ENCODE assay signal across 9 mouse cellular contexts in the genomic region with DNA sequence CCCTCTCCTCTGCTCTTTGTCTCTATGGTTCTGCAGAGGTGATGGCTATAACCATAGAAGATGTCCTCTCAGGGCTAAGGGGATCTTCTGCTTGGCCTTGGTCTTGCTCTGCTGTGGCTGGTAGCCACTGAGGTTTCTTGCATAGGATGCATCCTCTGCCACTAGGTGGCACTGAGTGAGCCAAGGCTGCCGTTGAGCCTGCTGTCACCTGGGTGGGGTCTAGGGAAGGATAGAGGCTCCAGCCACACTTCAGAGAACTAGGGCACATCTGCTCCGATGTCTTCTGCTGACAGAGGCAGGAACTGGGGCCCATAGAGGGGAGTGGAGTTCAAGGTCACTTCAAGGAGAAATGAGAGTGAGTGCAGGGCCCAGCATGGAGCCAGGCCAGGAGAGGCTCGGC. TPM values are rescaled to one million over a fixed set of nuclear protein-coding genes. Genes with fewer than 3 reads are reported as not detected.
DNase-seq lines count a peak whose midpoint lies in the region; ATAC-seq and TF ChIP-seq lines count a peak whose summit lies in the region.
"Had no signal": no experiment of that assay in that cellular context is flagged by ENCODE, and none has a peak within 500 bp of the region (broad histone marks: within the 10 kb centered on the region; RNA-seq: fewer than 3 reads in every experiment).

No protein-coding gene starts in this region.

- no peak; the same call in 1 of the 2 replicates for TF ChIP-seq EP300 in ES-Bruce4 (IDR thresholded peaks at IDR 0.05; ENCODE audit: insufficient read depth, low read depth, low read length)

- TF ChIP-seq POLR2A in ES-Bruce4 (IDR thresholded peaks at IDR 0.05; ENCODE audit: insufficient read depth, low read length) = no peak

- H3K4me1 ChIP-seq in ES-Bruce4 (ENCODE audit: control insufficient read depth, insufficient read depth, low read length) = no peaks in the 10 kb centered on the region
- peaks cover 23% of the 10 kb centered on the region for H3K4me1 ChIP-seq in midbrain, embryonic 11.5 days (ENCODE audit: control insufficient read depth, insufficient read depth, low read length)

- no peak overlapping the region for H3K27ac ChIP-seq in ES-Bruce4 (ENCODE audit: insufficient read depth, low read length)
- no peak overlapping the region for H3K27ac ChIP-seq in midbrain, embryonic 11.5 days (ENCODE audit: low read depth, low read length)
- H3K27ac ChIP-seq: heart, embryonic 13.5 days had no signal

- H3K9ac ChIP-seq in ES-Bruce4 (ENCODE audit: low read depth, poor library complexity, severe bottlenecking) = no peak overlapping the region
- H3K9ac ChIP-seq in midbrain, embryonic 11.5 days (ENCODE audit: low read length) = no peak overlapping the region
- H3K9ac ChIP-seq: heart, embryonic 13.5 days had no signal

- H3K4me3 ChIP-seq in ES-Bruce4 (ENCODE audit: low read depth, low read length) = no peak overlapping the region
- no peak overlapping the region for H3K4me3 ChIP-seq in midbrain, embryonic 11.5 days (ENCODE audit: low read depth, low read length)
- H3K4me3 ChIP-seq: heart, embryonic 13.5 days had no signal

- WGBS in midbrain, embryonic 11.5 days = 21% methylated on average over 3 of the region's 3 CpGs

- H3K9me3 ChIP-seq in ES-Bruce4 (replicated peaks; ENCODE audit: control insufficient read depth, insufficient read depth, low read length, poor library complexity, severe bottlenecking) = no peaks in the 10 kb centered on the region
- H3K9me3 ChIP-seq in midbrain, embryonic 11.5 days (ENCODE audit: control insufficient read depth, low read length) = no peaks in the 10 kb centered on the region
- H3K9me3 ChIP-seq: heart, embryonic 13.5 days had no signal

- peak; percentile 94 for TF ChIP-seq CTCF in ES-Bruce4 (IDR thresholded peaks at IDR 0.05; ENCODE audit: low read depth, low read length)

- no peaks in the 10 kb centered on the region for H3K27me3 ChIP-seq in ES-Bruce4 (ENCODE audit: control insufficient read depth, insufficient read depth, low read length, poor library complexity, severe bottlenecking)
- H3K27me3 ChIP-seq in midbrain, embryonic 11.5 days (ENCODE audit: control insufficient read depth, insufficient read depth, low read length) = no peaks in the 10 kb centered on the region

- H3K4me2 ChIP-seq in midbrain, embryonic 11.5 days = no peak overlapping the region
- H3K4me2 ChIP-seq: heart, embryonic 13.5 days had no signal

- ATAC-seq in midbrain, embryonic 11.5 days (ENCODE audit: low FRiP score) = peak; percentile 45

- peak; percentile 40 to 76 for DNase-seq in adrenal gland, adult (ENCODE audit: inconsistent age in 2 of 2, low spot score in 1 of 2)
- no peak for DNase-seq in adrenal gland, adult 8-10 months
- DNase-seq in cerebellum, postnatal 14 days = peak; percentile 86 to 87
- DNase-seq in heart, postnatal 10 days = peak; percentile 58
- peak; percentile 57 for DNase-seq in left cerebral cortex, adult 11 months (ENCODE audit: low spot score)
- DNase-seq in midbrain, embryonic 11.5 days (ENCODE audit: low spot score, missing footprints) = no peak
- peak; percentile 39 to 72 for DNase-seq in spleen, postnatal 4 days (ENCODE audit: low spot score in 2 of 2)

- intact Hi-C loops in heart, postnatal 10 days (cut with DNase I) = no loop called here

- H3K36me3 ChIP-seq in ES-Bruce4 (ENCODE audit: control insufficient read depth, insufficient read depth, low read length, poor library complexity, severe bottlenecking) = no peaks in the 10 kb centered on the region
- no peaks in the 10 kb centered on the region for H3K36me3 ChIP-seq in midbrain, embryonic 11.5 days (ENCODE audit: control insufficient read depth, insufficient read depth, low read length)
- H3K36me3 ChIP-seq: heart, embryonic 13.5 days had no signal

RNA-seq across cellular contexts. Expression of gene Stra6, which starts 10.5 kb away (rescaled TPM):
- 1 to 10 TPM; 1.0 to 2.6 (median 2.2) TPM for total RNA-seq in adrenal gland, adult 8-10 months (2022)
- polyA plus RNA-seq in ES-Bruce4 (2011; ENCODE audit: insufficient read depth, insufficient read length, low read depth, missing spikeins) = 0.36 TPM in 1 of 2 replicates, not detected in the other
- under 1 TPM; 0.12 to 0.20 TPM for total RNA-seq in heart, postnatal 10 days (2021)
- polyA plus RNA-seq in midbrain, embryonic 11.5 days (2014; fragmentation: Nextera tagmentation; extraction: Ambion mirVana) = 7.3 and 9.7 TPM in 2 replicates

RNA-seq across cellular contexts. Expression of gene Cyp11a1, which starts 46.9 kb away (rescaled TPM):
- total RNA-seq in adrenal gland, adult 8-10 months (2022) = 1,000 to 10,000 TPM; 7,138 to 8,839 (median 8,155) TPM
- 0.41 and 0.45 TPM in 2 replicates for polyA plus RNA-seq in ES-Bruce4 (2011; ENCODE audit: insufficient read depth, insufficient read length, low read depth, missing spikeins)
- under 1 TPM; 0.35 to 0.50 TPM for total RNA-seq in heart, postnatal 10 days (2021)
- polyA plus RNA-seq in midbrain, embryonic 11.5 days (2014; fragmentation: Nextera tagmentation; extraction: Ambion mirVana) = 0.12 TPM in 1 of 2 replicates, not detected in the other

Comparison
In these comparisons a context has a peak if more than half of its experiments do, and no peak if none do; other contexts are left out.
1. DNase-seq: peak in adrenal gland, adult (2 of 2), cerebellum, postnatal 14 days (2 of 2), heart, postnatal 10 days (2 of 2), left cerebral cortex, adult 11 months (single experiment) and spleen, postnatal 4 days (2 of 2); none in adrenal gland, adult 8-10 months (single experiment) and midbrain, embryonic 11.5 days (single experiment).
2. RNA of gene Cyp11a1, which starts 46.9 kb away (total RNA-seq): 7,138 to 8,839 TPM in adrenal gland, adult 8-10 months; 0.35 to 0.50 TPM in heart, postnatal 10 days; every median in the first group is over 1,000 times any median in the second.